ENCODE assay signal across 16 mouse cellular contexts in the genomic region with DNA sequence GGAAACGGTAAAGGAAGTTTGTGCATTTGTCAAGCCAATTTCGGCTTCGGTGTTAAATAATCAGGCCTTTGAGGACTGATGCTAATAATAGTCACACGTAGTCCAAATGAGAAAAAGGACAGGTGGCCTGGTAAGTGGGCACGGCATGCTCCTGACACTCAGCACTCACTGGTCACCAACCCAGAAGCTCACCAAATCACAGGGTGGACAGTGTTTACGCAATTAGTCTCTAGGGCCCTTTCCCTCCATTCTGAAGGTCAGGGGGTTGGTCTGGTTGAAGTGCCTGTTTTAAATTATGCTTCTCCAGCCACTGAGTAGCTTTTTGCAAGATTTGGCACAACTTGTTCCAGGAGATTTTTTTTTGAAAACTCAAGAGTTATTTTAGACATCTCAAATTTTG. TPM values are rescaled to one million over a fixed set of nuclear protein-coding genes. Genes with fewer than 3 reads are reported as not detected.
DNase-seq lines count a peak whose midpoint lies in the region; ATAC-seq and TF ChIP-seq lines count a peak whose summit lies in the region.
"Had no signal": no experiment of that assay in that cellular context is flagged by ENCODE, and none has a peak within 500 bp of the region (broad histone marks: within the 10 kb centered on the region; RNA-seq: fewer than 3 reads in every experiment).

No protein-coding gene starts in this region.

- peak; percentile 96 for DNase-seq in heart, adult 11 months
- no peak for DNase-seq in heart, postnatal 36 days
- peak; percentile 11 for DNase-seq in NIH3T3 (ENCODE audit: low read depth)
- peak; percentile 25 for DNase-seq in embryo, embryonic 11 days
- peak; percentile 90 for DNase-seq in heart, postnatal 0 days (ENCODE audit: low spot score)
- no peak for DNase-seq in urinary bladder, adult 2 months (ENCODE audit: low spot score)
- DNase-seq in left cerebral cortex, postnatal 25 days (ENCODE audit: low spot score in 2 of 2) = no peak
- DNase-seq in B cell, adult 2 months = no peak
- DNase-seq: cerebellum, adult 11-12 months; lung, postnatal 4 days had no signal

- WGBS in heart, postnatal 0 days = 33% methylated on average over 6 of the region's 6 CpGs

- H3K4me1 ChIP-seq in heart, postnatal 0 days (ENCODE audit: control insufficient read depth, insufficient read depth) = peaks cover 4% of the 10 kb centered on the region; the same call in 1 of the 2 replicates
- H3K4me1 ChIP-seq: limb, embryonic 12.5 days; liver, embryonic 15.5 days; midbrain, embryonic 13.5 days had no signal

- no peak overlapping the region for H3K4me3 ChIP-seq in heart, postnatal 0 days (ENCODE audit: low read depth, low read length)
- H3K4me3 ChIP-seq: embryonic facial prominence, embryonic 10.5 days; limb, embryonic 12.5 days; liver, embryonic 15.5 days; midbrain, embryonic 13.5 days had no signal

- no peaks in the 10 kb centered on the region for H3K9me3 ChIP-seq in heart, postnatal 0 days (replicated peaks; ENCODE audit: control insufficient read depth, low read length)
- H3K9me3 ChIP-seq: embryonic facial prominence, embryonic 10.5 days; limb, embryonic 12.5 days; liver, embryonic 15.5 days; midbrain, embryonic 13.5 days had no signal

- H3K27me3 ChIP-seq in heart, postnatal 0 days (ENCODE audit: control insufficient read depth, insufficient read depth, low read length) = no peaks in the 10 kb centered on the region
- H3K27me3 ChIP-seq: limb, embryonic 12.5 days; liver, embryonic 15.5 days; midbrain, embryonic 13.5 days had no signal

- no peak overlapping the region for H3K9ac ChIP-seq in heart, postnatal 0 days (replicated peaks; ENCODE audit: low read depth, low read length)
- H3K9ac ChIP-seq: limb, embryonic 12.5 days; liver, embryonic 15.5 days; midbrain, embryonic 13.5 days had no signal

- H3K4me2 ChIP-seq in heart, postnatal 0 days (ENCODE audit: low read depth, low read length) = no peak overlapping the region
- H3K4me2 ChIP-seq: limb, embryonic 12.5 days; liver, embryonic 15.5 days; midbrain, embryonic 13.5 days had no signal

- no peaks in the 10 kb centered on the region for H3K36me3 ChIP-seq in heart, postnatal 0 days (replicated peaks; ENCODE audit: control insufficient read depth, insufficient read depth, low read length)
- H3K36me3 ChIP-seq: embryonic facial prominence, embryonic 10.5 days; limb, embryonic 12.5 days; liver, embryonic 15.5 days; midbrain, embryonic 13.5 days had no signal

- peak; percentile 98 for ATAC-seq in heart, postnatal 0 days (ENCODE audit: insufficient read depth, low read depth)
- ATAC-seq: midbrain, embryonic 13.5 days; Patski had no signal

- no peak for TF ChIP-seq CTCF in heart, postnatal 0 days (IDR thresholded peaks at IDR 0.05; ENCODE audit: low read depth)

- intact Hi-C loops in heart, postnatal 36 days (cut with DNase I) = no loop called here
- intact Hi-C loops in left cerebral cortex, postnatal 25 days (cut with DNase I) = no loop called here

- peak; percentile 78; the same call in 1 of the 2 replicates for TF ChIP-seq EP300 in heart, postnatal 0 days (IDR thresholded peaks at IDR 0.05; ENCODE audit: low read depth)

- peak overlapping the region; percentile 40 for H3K27ac ChIP-seq in heart, postnatal 0 days (ENCODE audit: low read depth)
- H3K27ac ChIP-seq: embryonic facial prominence, embryonic 10.5 days; kidney, postnatal 0 days; limb, embryonic 12.5 days; liver, embryonic 15.5 days; midbrain, embryonic 13.5 days had no signal

RNA-seq across cellular contexts. Expression of gene Fxr1, which starts 11.6 kb away (rescaled TPM):
- total RNA-seq in heart, postnatal 36 days (2021) = 100 to 1,000 TPM; 184 to 189 TPM
- 71.5 and 85.9 TPM in 2 replicates for total RNA-seq in heart, postnatal 0 days (2014; rRNA removed; ENCODE audit: low replicate concordance)
- 67.7 and 71.1 TPM in 2 replicates for polyA plus RNA-seq in heart, postnatal 0 days (2015; fragmentation: Nextera tagmentation; extraction: Ambion mirVana)
- 52.3 and 58.3 TPM in 2 replicates for polyA plus RNA-seq in urinary bladder, adult 2 months (2012; rRNA removed)
- 10 to 100 TPM; 73.6 to 81.7 TPM for total RNA-seq in left cerebral cortex, postnatal 25 days (2021)

Comparison
In these comparisons a context has a peak if more than half of its experiments do, and no peak if none do; other contexts are left out.
1. DNase-seq: peak in heart, adult 11 months (single experiment), NIH3T3 (single experiment), embryo, embryonic 11 days (single experiment) and heart, postnatal 0 days (single experiment); none in heart, postnatal 36 days (0 of 2), urinary bladder, adult 2 months (single experiment), left cerebral cortex, postnatal 25 days (0 of 2) and B cell, adult 2 months (0 of 2).